Mouse (Mus musculus) spleen, adult 12 weeks (tissue): ENCODE results near the gene Mrpl10.

Experiments
- DNase-seq: peaks from one replicate; pipeline ENCODE4 v3.0.0; 2022; ENCODE audit warnings: low spot score

Mrpl10 gene

DNA sequence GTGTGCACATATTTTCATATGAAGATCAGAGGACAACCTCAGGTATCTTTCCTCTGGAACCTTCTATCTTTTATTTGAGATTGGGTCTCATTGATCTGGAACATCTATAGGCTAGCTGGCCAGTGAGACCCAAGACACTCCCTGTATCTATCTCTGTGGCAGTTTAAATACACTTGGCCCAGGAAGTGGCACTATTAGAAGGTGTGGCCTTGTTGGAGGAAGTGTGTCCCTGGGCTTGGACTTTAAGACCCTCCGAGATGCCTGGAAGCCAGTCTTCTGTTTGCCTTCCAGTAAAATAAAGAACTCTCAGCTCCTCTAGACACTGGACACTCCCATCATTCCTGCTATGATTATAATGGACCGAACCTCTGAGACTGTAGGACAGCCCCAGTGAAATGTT lies 28.4 kb downstream of the Mrpl10 start:
- DNase-seq, result no peak

DNA sequence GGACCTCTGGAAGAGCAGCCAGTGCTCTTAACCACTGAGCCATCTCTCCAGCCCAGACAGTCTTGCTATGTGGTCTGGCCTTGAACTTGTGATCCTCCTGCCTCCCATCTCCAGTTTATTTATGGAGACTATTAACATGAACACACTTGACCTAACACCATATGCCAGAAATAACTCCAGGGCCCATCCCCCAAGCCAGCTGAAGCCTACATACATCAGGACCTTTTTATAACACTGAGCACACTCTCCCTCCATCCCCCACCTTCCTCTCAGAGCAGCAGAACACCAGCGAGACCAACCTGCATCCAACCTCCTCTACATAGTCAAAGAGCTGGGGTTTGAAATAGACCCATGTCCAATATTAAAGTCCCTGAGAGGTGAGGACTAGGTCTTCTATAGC lies 29.8 kb downstream of the Mrpl10 start:
- no peak for DNase-seq

DNA sequence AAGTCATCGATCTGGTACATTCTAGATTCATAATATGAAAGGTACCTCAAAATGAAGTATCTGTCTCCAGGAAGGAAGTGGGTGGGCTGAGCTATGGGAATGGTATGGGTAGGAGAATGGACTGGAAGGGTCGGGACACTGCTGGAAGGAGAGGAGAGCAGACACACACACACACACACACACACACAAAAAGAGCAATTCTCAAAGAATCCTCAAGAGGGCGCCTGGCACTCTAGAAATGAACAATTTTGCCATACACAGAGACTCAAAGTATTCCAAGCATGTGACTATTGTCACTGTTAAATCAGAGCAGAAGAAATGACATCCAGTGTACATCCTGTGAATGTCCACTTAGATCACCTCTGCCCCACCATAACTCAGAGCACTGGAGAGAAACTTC lies 31.2 kb downstream of the Mrpl10 start:
- DNase-seq, result no peak

DNA sequence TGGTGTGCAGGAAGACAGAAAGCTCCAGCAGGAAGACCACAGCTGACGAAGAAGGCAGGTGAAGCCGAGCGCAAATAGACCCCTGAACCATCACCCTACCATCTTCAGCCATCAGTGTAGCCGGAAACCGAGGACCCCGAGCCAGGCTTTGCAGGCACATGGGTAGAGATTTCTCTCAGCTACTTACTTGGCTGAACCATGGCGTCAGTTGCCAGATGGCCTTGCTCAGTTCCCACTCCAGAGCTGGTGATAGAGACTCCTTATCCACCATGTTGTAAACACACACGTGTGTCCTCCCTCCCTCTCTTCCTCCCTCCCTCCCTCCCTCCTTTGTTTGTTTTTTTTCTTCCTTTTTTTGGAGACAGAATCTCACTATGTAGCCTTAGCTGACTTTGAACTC lies 32.9 kb downstream of the Mrpl10 start:
- DNase-seq, result no peak

DNA sequence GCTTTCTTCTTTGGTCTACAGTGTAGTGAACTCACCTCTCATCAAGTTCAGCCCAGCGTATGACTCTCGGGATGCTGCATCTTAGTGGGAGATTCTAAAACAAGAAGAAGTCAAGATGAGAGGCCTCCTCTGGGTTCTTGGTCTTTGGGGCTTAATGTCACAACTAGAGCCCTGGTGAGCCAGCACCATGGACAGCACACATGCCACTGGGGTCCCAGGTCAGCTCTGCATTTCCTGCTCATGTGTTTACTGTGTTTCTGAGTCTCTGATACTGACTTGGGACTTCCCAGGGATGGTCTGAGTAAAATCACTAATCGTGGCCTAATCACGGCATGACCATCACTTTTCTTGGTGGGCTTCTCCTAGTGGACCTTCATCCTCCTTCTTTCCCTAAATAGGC lies 37.4 kb downstream of the Mrpl10 start:
- DNase-seq, result no peak

DNA sequence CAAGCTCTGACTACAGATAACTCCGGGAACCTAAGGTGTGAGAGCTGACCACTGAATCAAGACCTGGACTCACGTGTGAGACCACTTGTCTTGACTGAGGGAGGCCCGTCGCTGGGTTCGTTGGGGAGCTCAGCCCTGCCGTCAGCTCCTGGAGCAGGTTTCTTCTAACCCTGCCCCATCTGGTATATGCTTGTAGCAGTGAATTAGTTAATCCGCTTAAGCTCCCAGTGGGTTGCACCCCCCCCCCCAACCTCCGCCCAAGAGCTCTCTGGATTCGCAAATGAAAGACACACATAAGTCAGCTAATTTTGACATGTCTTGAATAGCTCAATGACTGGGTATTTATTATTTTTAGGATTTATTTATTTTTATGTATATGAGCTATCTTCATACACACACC lies 38.9 kb downstream of the Mrpl10 start:
- DNase-seq, result no peak

DNA sequence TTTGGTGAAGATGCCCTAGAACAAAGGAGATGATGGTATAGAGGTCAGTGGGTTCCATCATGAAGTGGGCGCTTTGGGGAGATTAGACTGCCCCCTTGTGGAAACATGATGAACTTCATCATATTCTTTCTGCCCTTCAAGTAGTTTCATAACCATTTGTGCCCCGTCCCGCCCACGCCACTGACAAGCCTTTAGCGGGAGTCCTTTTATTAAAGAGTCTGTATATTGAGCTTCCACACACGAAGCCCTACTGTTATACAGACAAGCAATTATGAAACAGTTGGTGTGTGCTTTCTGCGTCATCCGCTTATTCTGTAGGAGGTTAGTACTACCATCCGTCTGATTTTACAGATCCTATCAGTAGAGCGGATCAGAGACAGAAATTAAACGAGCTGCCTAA lies 41.6 kb downstream of the Mrpl10 start:
- peak; percentile 12 for DNase-seq

DNA sequence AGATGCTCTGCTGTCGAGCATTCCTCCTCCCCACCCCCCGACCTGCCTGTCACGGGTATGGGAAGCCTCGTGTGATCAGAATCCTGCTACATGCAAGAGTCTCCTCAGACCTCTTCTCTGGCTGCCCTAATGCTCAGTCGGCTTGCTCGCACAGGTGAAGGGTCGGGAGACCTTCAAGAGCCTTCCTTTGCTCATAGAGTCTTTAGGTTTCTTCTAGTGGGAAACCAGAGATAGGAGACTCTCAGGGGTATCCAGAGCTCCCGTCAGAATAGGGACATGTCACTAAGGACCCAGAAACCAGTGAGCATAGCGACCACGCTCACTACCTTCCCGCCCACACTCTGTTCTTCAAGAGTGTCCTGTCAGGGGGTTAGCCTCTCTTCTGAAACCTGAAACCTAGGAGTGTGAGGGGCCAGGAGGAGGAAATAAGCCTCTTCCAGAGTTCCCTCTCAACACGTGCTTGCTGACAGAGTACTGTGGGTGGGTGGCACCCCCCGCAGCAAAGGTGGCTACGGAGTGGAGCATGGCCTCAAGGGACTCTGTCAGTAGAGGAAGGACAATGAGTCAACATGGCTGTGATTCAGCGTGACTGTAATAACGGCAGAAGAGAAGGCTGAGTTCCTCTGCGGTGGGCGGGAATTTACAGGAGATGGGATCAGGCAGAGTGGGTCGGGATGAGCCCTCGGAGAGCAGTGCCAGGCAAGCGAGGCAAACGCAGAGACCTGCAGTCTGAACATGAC lies 42.2 kb downstream of the Mrpl10 start:
- no peak for DNase-seq

DNA sequence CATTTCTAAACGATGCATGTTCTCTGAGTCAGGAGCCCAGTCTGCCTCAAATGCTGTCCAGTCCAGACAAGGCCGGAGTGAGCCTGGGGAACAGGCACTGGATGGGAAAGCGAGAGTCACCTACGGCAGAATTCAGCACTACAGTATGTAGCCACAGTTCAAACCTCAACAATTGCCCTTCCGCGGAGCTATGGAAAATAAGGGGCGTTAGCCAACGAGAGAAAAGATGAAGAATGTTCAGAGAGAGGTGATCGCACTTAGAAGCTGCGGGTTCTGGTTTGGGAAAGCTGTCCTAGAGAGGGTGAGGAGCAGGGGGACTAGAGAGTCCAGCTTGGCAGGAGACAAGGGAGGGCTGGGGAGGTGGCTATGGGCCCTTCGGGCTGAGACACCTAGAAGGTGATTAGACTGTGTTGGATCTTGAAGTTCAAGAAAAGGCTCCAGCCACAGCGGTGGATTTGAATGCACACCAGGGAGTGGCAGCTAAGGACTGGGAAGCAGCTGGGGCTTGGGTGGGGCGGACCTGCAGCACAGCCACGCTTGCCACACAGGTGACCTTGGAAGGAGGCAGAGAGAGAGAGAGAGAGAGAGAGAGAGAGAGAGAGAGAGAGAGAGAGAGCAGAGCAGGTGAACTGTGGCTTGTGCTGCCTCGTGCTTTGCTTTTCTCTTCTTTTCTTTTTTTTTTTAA lies 43.6 kb downstream of the Mrpl10 start:
- DNase-seq, result no peak

DNA sequence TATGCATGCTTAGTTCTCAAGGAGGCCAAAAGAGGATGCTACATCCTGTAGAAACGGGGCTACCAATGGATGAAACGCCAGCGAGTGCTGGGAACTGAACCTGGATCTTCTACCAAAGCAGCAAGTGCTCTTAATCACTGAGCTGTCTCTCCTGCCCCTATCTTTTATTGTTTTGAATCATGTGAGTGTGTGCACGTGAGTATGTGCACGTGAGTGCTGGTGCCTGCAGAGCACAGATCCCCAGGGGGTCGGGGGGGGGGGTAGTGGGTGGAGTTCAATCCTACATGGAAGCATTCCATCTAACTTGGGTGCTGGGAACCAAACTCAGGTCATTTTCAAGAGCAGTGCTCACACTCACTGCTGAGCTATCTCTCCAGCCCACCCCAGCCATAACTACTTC lies 45.0 kb downstream of the Mrpl10 start:
- DNase-seq, result no peak

DNA sequence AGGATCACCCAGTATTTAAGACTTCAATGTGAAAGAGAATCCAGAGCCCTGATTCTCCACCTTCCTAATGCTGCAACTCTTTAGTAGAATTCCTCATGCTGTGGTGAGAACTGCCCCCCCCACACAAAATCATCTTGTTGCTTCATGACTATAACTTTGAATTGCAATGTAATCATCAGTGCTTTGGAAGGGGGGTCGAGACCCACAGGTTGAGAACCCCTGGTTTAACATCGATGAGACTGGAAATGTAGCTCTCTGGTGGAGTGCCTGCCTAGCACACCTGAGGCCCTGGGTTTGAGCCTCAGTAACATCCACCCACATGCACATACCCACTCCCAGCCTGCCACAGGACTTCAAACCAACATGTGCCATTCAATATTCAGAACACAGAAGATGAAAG lies 53.2 kb downstream of the Mrpl10 start:
- DNase-seq, result no peak

DNA sequence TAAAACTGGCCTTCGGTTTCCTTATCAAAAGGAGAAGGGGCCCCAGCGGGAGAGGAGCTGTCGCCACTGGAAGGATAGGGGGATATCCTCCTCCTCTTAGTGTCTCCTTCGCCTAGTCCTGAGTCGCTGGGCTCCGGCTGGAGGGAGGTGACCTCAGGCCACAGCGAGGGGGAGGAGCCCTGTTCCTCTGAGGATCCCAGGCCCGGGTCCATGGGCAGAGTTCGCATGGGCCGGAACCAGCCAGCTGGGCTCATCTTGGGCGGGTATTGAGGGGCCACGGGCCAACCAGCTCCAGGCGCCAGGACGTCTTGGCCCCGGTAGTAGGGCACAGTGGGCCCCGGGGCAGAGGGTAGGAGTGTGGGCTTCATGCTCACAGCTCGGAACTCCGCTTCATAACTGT lies 57.4 kb downstream of the Mrpl10 start:
- DNase-seq, result no peak
